9 mouse cellular contexts compared by ENCODE assay signal in the genomic region with DNA sequence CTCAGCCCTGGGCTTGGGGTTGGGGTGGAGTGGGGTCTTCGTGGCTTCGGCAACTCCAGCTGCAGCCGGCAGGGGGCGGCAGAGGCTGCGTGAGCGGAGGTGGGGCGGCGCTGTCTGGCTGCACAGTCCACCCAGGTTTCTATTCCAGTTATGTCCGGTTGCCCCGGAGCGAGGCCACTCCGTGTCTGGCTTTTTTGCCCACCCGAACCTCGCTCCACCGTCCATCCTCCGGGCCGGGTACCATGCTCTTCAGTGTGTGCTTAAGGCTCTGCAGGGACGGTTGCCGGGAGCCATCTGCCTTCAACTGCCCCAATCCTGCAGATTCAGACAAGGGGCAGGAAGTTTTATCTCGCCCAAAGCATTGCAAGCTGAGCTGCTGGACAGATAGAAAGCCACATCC. TPM values are rescaled to one million over a fixed set of nuclear protein-coding genes. Genes with fewer than 3 reads are reported as not detected.
DNase-seq lines count a peak whose midpoint lies in the region; ATAC-seq and TF ChIP-seq lines count a peak whose summit lies in the region.
"Had no signal": no experiment of that assay in that cellular context is flagged by ENCODE, and none has a peak within 500 bp of the region (broad histone marks: within the 10 kb centered on the region; RNA-seq: fewer than 3 reads in every experiment).

No protein-coding gene starts in this region.

- peak; percentile 82 for ATAC-seq in forebrain, embryonic 14.5 days
- ATAC-seq in lung, embryonic 16.5 days (ENCODE audit: low read depth) = peak; percentile 82

- peak; percentile 92 for TF ChIP-seq CTCF in olfactory bulb, adult 2 months (IDR thresholded peaks at IDR 0.05; ENCODE audit: insufficient read depth, low read depth, low read length)

- peak; percentile 58 for DNase-seq in ES-CJ7 (ENCODE audit: low read depth, low spot score)
- DNase-seq in cerebellum, adult 11-12 months = peak; percentile 22
- DNase-seq in forebrain, embryonic 14.5 days (ENCODE audit: low spot score) = peak; percentile 56
- DNase-seq in heart, postnatal 14 days = peak; percentile 66 to 78
- peak; percentile 82 to 85 for DNase-seq in kidney, postnatal 4 days
- DNase-seq in thymus, postnatal 14 days = peak; percentile 53

- WGBS in forebrain, embryonic 14.5 days = under 1% methylated on average over 19 of the region's 20 CpGs
- WGBS in lung, embryonic 16.5 days = under 1% methylated on average over 20 of the region's 20 CpGs
- 3% methylated on average over 20 of the region's 20 CpGs for WGBS in olfactory bulb, adult 2 months

- intact Hi-C loops in heart, postnatal 14 days (cut with DNase I) = no loop called here

- H3K27ac ChIP-seq in forebrain, embryonic 14.5 days (ENCODE audit: low read depth, low read length) = no peak overlapping the region
- H3K27ac ChIP-seq in lung, embryonic 16.5 days (ENCODE audit: low read length) = no peak overlapping the region
- no peak overlapping the region for H3K27ac ChIP-seq in olfactory bulb, adult 2 months (ENCODE audit: insufficient read depth, low read depth, low read length)

- peak overlapping the region; percentile 46 for H3K9ac ChIP-seq in forebrain, embryonic 14.5 days (ENCODE audit: low read length)
- H3K9ac ChIP-seq in lung, embryonic 16.5 days (ENCODE audit: low read length) = peak overlapping the region; percentile 63; the same call in 1 of the 2 replicates

- no peak for TF ChIP-seq POLR2A in olfactory bulb, adult 2 months (IDR thresholded peaks at IDR 0.05; ENCODE audit: insufficient read depth, low read depth, low read length)

- peak overlapping the region; percentile 50 for H3K4me2 ChIP-seq in forebrain, embryonic 14.5 days (ENCODE audit: low read length)
- H3K4me2 ChIP-seq in lung, embryonic 16.5 days (ENCODE audit: low read depth, low read length) = peak overlapping the region; percentile 64

- no peaks in the 10 kb centered on the region for H3K27me3 ChIP-seq in forebrain, embryonic 14.5 days (replicated peaks; ENCODE audit: control insufficient read depth, insufficient read depth, low read length)
- no peaks in the 10 kb centered on the region for H3K27me3 ChIP-seq in lung, embryonic 16.5 days (ENCODE audit: control insufficient read depth, insufficient read depth, low read depth, low read length)

- peak overlapping the region; percentile 30 for H3K4me3 ChIP-seq in forebrain, embryonic 14.5 days (ENCODE audit: low read depth, low read length)
- H3K4me3 ChIP-seq in lung, embryonic 16.5 days (ENCODE audit: low read length) = peak overlapping the region; percentile 47
- H3K4me3 ChIP-seq in olfactory bulb, adult 2 months (ENCODE audit: insufficient read depth, low read depth, low read length) = peak overlapping the region; percentile 48
- H3K4me3 ChIP-seq: erythroblast, embryonic 14.5 days had no signal

- H3K9me3 ChIP-seq in forebrain, embryonic 14.5 days (replicated peaks; ENCODE audit: control insufficient read depth, low read length) = no peaks in the 10 kb centered on the region
- H3K9me3 ChIP-seq in lung, embryonic 16.5 days (ENCODE audit: control insufficient read depth, low read length) = no peaks in the 10 kb centered on the region

- no peaks in the 10 kb centered on the region for H3K4me1 ChIP-seq in forebrain, embryonic 14.5 days (ENCODE audit: control insufficient read depth, insufficient read depth, low read length)
- no peaks in the 10 kb centered on the region for H3K4me1 ChIP-seq in lung, embryonic 16.5 days (replicated peaks; ENCODE audit: control insufficient read depth, insufficient read depth, low read length)
- H3K4me1 ChIP-seq in olfactory bulb, adult 2 months (ENCODE audit: control insufficient read depth, insufficient read depth, low read length) = peaks cover 11% of the 10 kb centered on the region

- no peaks in the 10 kb centered on the region for H3K36me3 ChIP-seq in forebrain, embryonic 14.5 days (ENCODE audit: control insufficient read depth, insufficient read depth, low read length)
- no peaks in the 10 kb centered on the region for H3K36me3 ChIP-seq in lung, embryonic 16.5 days (ENCODE audit: control insufficient read depth, insufficient read depth, low read length)

RNA-seq across cellular contexts. Expression of a gene that starts 36.3 kb away (rescaled TPM):
- 0.21 and 0.36 TPM in 2 replicates for polyA plus RNA-seq in forebrain, embryonic 14.5 days (2014; fragmentation: Nextera tagmentation; extraction: Ambion mirVana)
- total RNA-seq in heart, postnatal 14 days (2021) = not detected
- not detected in 2 replicates for polyA plus RNA-seq in lung, embryonic 16.5 days (2015; fragmentation: Nextera tagmentation; extraction: Ambion mirVana)
- not detected in 2 replicates for polyA plus RNA-seq in olfactory bulb, adult 2 months (2012; ENCODE audit: insufficient read depth, insufficient read length, low replicate concordance, missing spikeins)
- polyA plus RNA-seq: erythroblast, embryonic 14.5 days had no signal

Comparison
In these comparisons a context has a peak if more than half of its experiments do, and no peak if none do; other contexts are left out.
1. DNase-seq: peak in every context shown above with its lines; median percentile 84 in kidney, postnatal 4 days; 72 in heart, postnatal 14 days; 58 in ES-CJ7; 56 in forebrain, embryonic 14.5 days; 53 in thymus, postnatal 14 days; 22 in cerebellum, adult 11-12 months.